Mouse (Mus musculus): Measurements from ENCODE around the gene AC170998.1. TPM values are rescaled to one million over a fixed set of nuclear protein-coding genes. Genes with fewer than 3 reads are reported as not detected.

Gene AC170998.1
- polyA plus RNA-seq, 2 experiments: 0.26 to 1.9 TPM

DNA sequence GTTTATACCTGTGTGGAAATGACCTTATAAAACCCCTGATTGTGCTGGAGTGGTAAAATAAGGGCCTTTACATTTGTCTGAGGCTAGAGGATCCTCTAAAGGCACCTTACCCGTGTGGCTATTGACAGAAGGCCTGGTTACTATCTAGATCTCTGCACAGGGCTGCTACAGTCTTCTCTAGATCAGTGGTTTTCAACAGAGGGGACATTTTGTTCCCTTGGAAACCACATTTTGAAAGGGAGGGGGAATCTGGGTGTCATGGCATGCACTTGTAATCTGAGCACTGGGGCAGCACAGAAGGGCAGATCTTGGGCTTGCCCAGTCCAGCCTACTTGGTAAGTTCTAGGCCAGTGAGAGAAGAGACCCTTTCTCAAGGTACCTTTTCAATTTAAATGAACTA is 19.2 kb upstream of the AC170998.1 start:
- ATAC-seq (ENCODE audit: low FRiP score, low read depth) (no peak), DNase-seq (ENCODE audit: low spot score) (no peak)
- TF ChIP-seq POLR2A (IDR thresholded peaks at IDR 0.05; ENCODE audit: borderline replicate concordance, extremely low read depth, insufficient read depth, insufficient read length): no peak
- WGBS: 39% methylated on average over 1 of the region's 1 CpGs
- Histone ChIP-seq H3K9ac (ENCODE audit: low read depth, low read length, severe bottlenecking) (no peak overlapping the region), H3K4me3 (replicated peaks; ENCODE audit: low read length) (no peak overlapping the region), H3K9me3 (ENCODE audit: control insufficient read depth, low read length) (no peaks in the 10 kb centered on the region), H3K4me1 (ENCODE audit: control insufficient read depth, insufficient read depth, low read length) (peaks cover 5% of the 10 kb centered on the region; the same call in 1 of the 2 replicates), H3K36me3 (ENCODE audit: control insufficient read depth, insufficient read depth, low read length) (no peaks in the 10 kb centered on the region), H3K27ac (replicated peaks; ENCODE audit: low read depth, low read length) (no peak overlapping the region), H3K4me2 (replicated peaks; ENCODE audit: low read depth, low read length, severe bottlenecking) (no peak overlapping the region), H3K27me3 (ENCODE audit: control insufficient read depth, insufficient read depth, low read length) (no peaks in the 10 kb centered on the region)

DNA sequence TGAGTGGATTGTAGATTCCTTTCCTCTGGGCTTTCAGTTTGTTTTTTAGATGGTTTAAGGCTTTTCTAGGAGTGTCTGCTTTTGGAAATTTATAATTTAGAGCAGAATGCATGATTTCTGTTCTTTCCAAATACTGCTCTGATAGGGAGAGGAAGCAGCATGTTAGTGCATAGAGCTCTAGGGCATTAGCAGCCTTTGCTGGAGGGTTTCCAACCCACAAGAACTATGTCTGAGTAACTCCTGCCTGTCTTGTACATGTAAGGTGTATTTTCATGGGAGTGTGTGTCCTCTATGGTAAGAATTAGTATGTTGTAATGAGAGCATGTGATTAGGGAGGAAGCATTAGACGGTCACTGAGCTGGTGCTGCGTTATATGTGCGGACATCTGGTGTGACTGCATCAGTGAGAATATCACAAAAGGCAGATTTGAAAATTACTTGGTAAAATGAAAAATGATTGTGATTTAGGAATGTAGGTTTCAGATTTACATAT is 18.7 kb upstream of the AC170998.1 start:
- H3K27ac ChIP-seq (replicated peaks; ENCODE audit: low read depth, low read length): no peak overlapping the region
- 87% methylated on average over 3 of the region's 3 CpGs for WGBS

DNA sequence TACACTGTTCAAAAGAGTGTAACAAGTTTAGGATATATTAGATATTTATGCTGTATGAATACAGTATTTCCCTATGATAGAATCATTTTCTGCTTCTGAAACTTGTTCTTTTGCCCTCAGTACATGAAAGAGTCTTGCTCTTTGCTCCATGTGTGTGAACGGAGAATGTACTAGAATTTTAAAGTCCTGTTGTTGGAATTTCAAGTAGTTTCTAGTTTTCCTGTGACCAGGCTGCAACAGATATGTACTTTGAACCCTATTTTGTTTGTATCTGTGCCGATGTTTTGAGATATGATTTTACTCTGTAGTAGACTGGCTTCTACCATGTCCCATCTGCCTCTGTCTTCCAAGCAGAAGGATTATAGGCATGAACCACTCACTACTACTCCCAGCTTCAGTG is 18.1 kb upstream of the AC170998.1 start:
- 95% methylated on average over 2 of the region's 2 CpGs for WGBS
- no peak for DNase-seq (ENCODE audit: low spot score)
- Histone ChIP-seq H3K36me3 (ENCODE audit: control insufficient read depth, insufficient read depth, low read length) (no peaks in the 10 kb centered on the region), H3K27me3 (ENCODE audit: control insufficient read depth, insufficient read depth, low read length) (no peaks in the 10 kb centered on the region), H3K9ac (ENCODE audit: low read depth, low read length, severe bottlenecking) (no peak overlapping the region), H3K27ac (replicated peaks; ENCODE audit: low read depth, low read length) (no peak overlapping the region), H3K4me2 (replicated peaks; ENCODE audit: low read depth, low read length, severe bottlenecking) (no peak overlapping the region), H3K4me3 (replicated peaks; ENCODE audit: low read length) (no peak overlapping the region), H3K4me1 (ENCODE audit: control insufficient read depth, insufficient read depth, low read length) (peaks cover 5% of the 10 kb centered on the region; the same call in 1 of the 2 replicates), H3K9me3 (ENCODE audit: control insufficient read depth, low read length) (no peaks in the 10 kb centered on the region)
- TF ChIP-seq POLR2A (IDR thresholded peaks at IDR 0.05; ENCODE audit: borderline replicate concordance, extremely low read depth, insufficient read depth, insufficient read length): no peak
- no peak for ATAC-seq (ENCODE audit: low FRiP score, low read depth)

More for the DNA sequence above, 18.7 kb upstream of the AC170998.1 start:
- Histone ChIP-seq H3K4me3 (replicated peaks; ENCODE audit: low read length) (no peak overlapping the region), H3K4me1 (ENCODE audit: control insufficient read depth, insufficient read depth, low read length) (peaks cover 5% of the 10 kb centered on the region; the same call in 1 of the 2 replicates), H3K9ac (ENCODE audit: low read depth, low read length, severe bottlenecking) (no peak overlapping the region), H3K9me3 (ENCODE audit: control insufficient read depth, low read length) (no peaks in the 10 kb centered on the region), H3K27me3 (ENCODE audit: control insufficient read depth, insufficient read depth, low read length) (no peaks in the 10 kb centered on the region), H3K36me3 (ENCODE audit: control insufficient read depth, insufficient read depth, low read length) (no peaks in the 10 kb centered on the region), H3K4me2 (replicated peaks; ENCODE audit: low read depth, low read length, severe bottlenecking) (no peak overlapping the region)
- DNase-seq (ENCODE audit: low spot score): no peak
- TF ChIP-seq POLR2A (IDR thresholded peaks at IDR 0.05; ENCODE audit: borderline replicate concordance, extremely low read depth, insufficient read depth, insufficient read length): no peak
- no peak for ATAC-seq (ENCODE audit: low FRiP score, low read depth)

DNA sequence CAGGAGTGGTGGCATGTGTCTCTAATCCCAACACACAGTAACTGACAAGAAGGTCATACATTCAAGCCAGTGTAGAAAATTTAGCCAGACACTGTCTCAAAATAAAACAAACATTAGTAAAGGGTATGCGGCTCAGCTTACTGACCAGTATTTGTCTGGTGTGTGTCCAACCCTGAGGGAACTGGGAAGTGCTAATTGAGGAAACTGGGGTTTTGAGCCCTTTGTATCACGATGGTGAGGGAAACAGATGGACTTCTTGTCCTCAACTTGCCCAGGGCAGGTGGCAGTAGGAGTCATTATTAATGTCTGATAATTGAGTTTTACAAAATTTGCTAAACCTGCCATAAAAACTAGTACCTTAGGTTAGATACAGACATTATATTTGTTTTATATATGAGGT is 16.9 kb upstream of the AC170998.1 start:
- Histone ChIP-seq H3K36me3 (ENCODE audit: control insufficient read depth, insufficient read depth, low read length) (peaks cover 6% of the 10 kb centered on the region), H3K4me2 (replicated peaks; ENCODE audit: low read depth, low read length, severe bottlenecking) (no peak overlapping the region), H3K9ac (ENCODE audit: low read depth, low read length, severe bottlenecking) (no peak overlapping the region), H3K9me3 (ENCODE audit: control insufficient read depth, low read length) (no peaks in the 10 kb centered on the region), H3K4me1 (ENCODE audit: control insufficient read depth, insufficient read depth, low read length) (peaks cover 5% of the 10 kb centered on the region; the same call in 1 of the 2 replicates), H3K27ac (replicated peaks; ENCODE audit: low read depth, low read length) (no peak overlapping the region), H3K27me3 (ENCODE audit: control insufficient read depth, insufficient read depth, low read length) (no peaks in the 10 kb centered on the region), H3K4me3 (replicated peaks; ENCODE audit: low read length) (no peak overlapping the region)
- no peak for ATAC-seq (ENCODE audit: low FRiP score, low read depth)
- DNase-seq (ENCODE audit: low spot score): no peak
- WGBS: 37% methylated on average over 2 of the region's 2 CpGs
- no peak for TF ChIP-seq POLR2A (IDR thresholded peaks at IDR 0.05; ENCODE audit: borderline replicate concordance, extremely low read depth, insufficient read depth, insufficient read length)

DNA sequence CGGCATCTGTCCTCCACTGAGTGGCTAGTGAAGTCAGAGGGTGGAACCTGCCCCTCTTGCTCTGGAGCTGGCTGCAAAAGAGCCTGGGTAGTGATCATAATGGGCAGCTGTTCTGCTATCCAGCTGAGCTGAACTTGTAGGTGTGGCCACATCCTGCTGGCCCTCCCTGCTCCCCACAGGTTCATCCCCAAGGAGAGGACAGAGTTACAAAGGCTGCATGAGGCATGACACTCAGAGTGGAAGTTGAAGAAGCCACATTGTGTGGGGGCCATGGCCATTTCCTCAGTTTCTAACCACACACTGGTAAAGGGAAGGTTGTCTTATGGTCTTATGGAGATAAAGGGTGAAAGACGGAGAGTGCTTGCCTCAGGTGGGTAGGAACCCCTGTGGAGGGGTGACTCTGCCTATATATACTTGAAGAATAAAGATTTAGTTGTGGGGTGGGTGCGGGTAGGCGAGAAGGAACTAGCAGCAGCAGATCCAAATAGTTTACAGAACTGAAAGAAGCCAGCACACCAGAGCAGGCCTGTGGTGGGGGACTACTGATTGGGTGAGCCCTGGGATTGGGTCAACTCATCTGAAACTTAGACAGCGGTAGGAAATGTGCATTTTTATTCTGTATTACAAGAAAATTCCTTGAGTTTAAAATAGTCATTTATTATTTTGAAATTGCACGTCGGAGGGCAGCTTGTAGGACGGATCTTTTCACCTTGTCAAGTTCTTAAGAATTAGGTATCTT is 16.2 kb upstream of the AC170998.1 start:
- WGBS: 81% methylated on average over 8 of the region's 8 CpGs
- H3K4me3 ChIP-seq (replicated peaks; ENCODE audit: low read length): no peak overlapping the region
- ATAC-seq (ENCODE audit: low FRiP score, low read depth) (no peak), DNase-seq (ENCODE audit: low spot score) (no peak)
- no peaks in the 10 kb centered on the region for H3K9me3 ChIP-seq (ENCODE audit: control insufficient read depth, low read length)
- no peak for TF ChIP-seq POLR2A (IDR thresholded peaks at IDR 0.05; ENCODE audit: borderline replicate concordance, extremely low read depth, insufficient read depth, insufficient read length)
- peaks cover 5% of the 10 kb centered on the region; the same call in 1 of the 2 replicates for H3K4me1 ChIP-seq (ENCODE audit: control insufficient read depth, insufficient read depth, low read length)
- no peak overlapping the region for H3K4me2 ChIP-seq (replicated peaks; ENCODE audit: low read depth, low read length, severe bottlenecking)
- no peaks in the 10 kb centered on the region for H3K27me3 ChIP-seq (ENCODE audit: control insufficient read depth, insufficient read depth, low read length)
- no peak overlapping the region for H3K9ac ChIP-seq (ENCODE audit: low read depth, low read length, severe bottlenecking)
- no peak overlapping the region for H3K27ac ChIP-seq (replicated peaks; ENCODE audit: low read depth, low read length)
- H3K36me3 ChIP-seq (ENCODE audit: control insufficient read depth, insufficient read depth, low read length): peaks cover 13% of the 10 kb centered on the region
